Mouse (Mus musculus) myocyte (in vitro differentiated cells): ENCODE data around the gene Pten.

ENCODE experiments used
- E2F4 ChIP-seq: IDR thresholded peaks from one replicate; pipeline ENCODE4 v1.6.1; 2011; ENCODE audit warnings: mild to moderate bottlenecking, control low read depth, moderate library complexity; ENCODE audit not compliant: insufficient read depth
- MAX ChIP-seq: IDR thresholded peaks from one replicate; pipeline ENCODE4 v1.6.1; 2011; ENCODE audit warnings: low read depth, mild to moderate bottlenecking, control low read depth
- MYOD1 ChIP-seq, 3 experiments: IDR thresholded peaks; one replicate each; pipeline ENCODE4 v1.6.1; 2011; ENCODE audit warnings: control low read depth in 2 of 3, low read depth in 2 of 3, mild to moderate bottlenecking in 2 of 3, moderate library complexity in 1 of 3; ENCODE audit not compliant: insufficient read length in 2 of 3, control insufficient read depth in 1 of 3
- POLR2A ChIP-seq: IDR thresholded peaks from one replicate; pipeline ENCODE4 v1.6.1; 2011; ENCODE audit warnings: low read depth, mild to moderate bottlenecking, control low read depth, moderate library complexity; ENCODE audit not compliant: insufficient read length
- POLR2AphosphoS2 ChIP-seq: IDR thresholded peaks from one replicate; pipeline ENCODE4 v1.6.1; 2011; ENCODE audit warnings: low read depth, control low read depth; ENCODE audit not compliant: insufficient read length
- SRF ChIP-seq: IDR thresholded peaks from one replicate; pipeline ENCODE4 v1.6.1; 2011; ENCODE audit warnings: low read depth; ENCODE audit not compliant: control insufficient read depth, insufficient read length
- USF1 ChIP-seq: IDR thresholded peaks from one replicate; pipeline ENCODE4 v1.6.1; 2011; ENCODE audit warnings: low read depth, mild to moderate bottlenecking, control low read depth, moderate library complexity

GRCm38 (mm10) chr19:32829871-32830270 is 72.6 kb downstream of the Pten start:
- no peak for TF ChIP-seq POLR2A
- TF ChIP-seq MAX, result no peak
- TF ChIP-seq POLR2AphosphoS2, result no peak
- no peak for TF ChIP-seq USF1
- no peak for TF ChIP-seq E2F4
- TF ChIP-seq MYOD1 (IDR thresholded peaks at IDR 0.05; ENCODE audit: control insufficient read depth in 1 of 3, insufficient read length in 2 of 3, low read depth in 2 of 3), result no peak
- TF ChIP-seq SRF, result no peak
